Mouse (Mus musculus) liver, postnatal 0 days (tissue): ENCODE measurements around the gene Slc9a7.

ENCODE experiments used
- CTCF ChIP-seq: sonication (generic); IDR thresholded peaks from 2 replicates; pipeline ENCODE4 v1.5.1; 2016; ENCODE audit warnings: antibody characterized with exemption, low read depth
- EP300 ChIP-seq: IDR thresholded peaks from 2 replicates; pipeline ENCODE4 v1.6.1; 2016; ENCODE audit warnings: antibody characterized with exemption, low read depth, mild to moderate bottlenecking

- TF ChIP-seq CTCF (no peak), EP300 (no peak)
Observed at GRCm38 (mm10) chrX:20164984-20165383, 126.6 kb downstream of the Slc9a7 start.
